Mouse (Mus musculus): ENCODE measurements around the gene Trmt10a. TPM values are rescaled to one million over a fixed set of nuclear protein-coding genes. Genes with fewer than 3 reads are reported as not detected.
A peak's percentile ranks its signal among the peaks of the same experiment; 100 is the strongest.
"Not testable (repeated sequence)": the region's sequence is repeated elsewhere in the genome, so short reads cannot be mapped to it uniquely, and the experiment has no call there.

The Trmt10a gene
- polyA plus RNA-seq, 1 experiment from 2014 or later: 13.7 TPM

- peaks cover 13% of the 10 kb centered on the region for H3K4me1 ChIP-seq
- H3K27ac ChIP-seq: peak overlapping the region; percentile 8; the same call in 1 of the 2 replicates
- no peak for DNase-seq (ENCODE audit: low spot score)
- WGBS: 58% methylated on average over 6 of the region's 6 CpGs
- no peak overlapping the region for H3K4me3 ChIP-seq
- no peaks in the 10 kb centered on the region for H3K9me3 ChIP-seq
- H3K36me3 ChIP-seq: no peaks in the 10 kb centered on the region
- no peaks in the 10 kb centered on the region for H3K27me3 ChIP-seq (ENCODE audit: insufficient read depth, poor library complexity, severe bottlenecking)
Observed at GRCm38 (mm10) chr3:138118392-138118791, 24.9 kb upstream of the Trmt10a start.

- H3K27me3 ChIP-seq (ENCODE audit: insufficient read depth, poor library complexity, severe bottlenecking): no peaks in the 10 kb centered on the region
- H3K36me3 ChIP-seq: no peaks in the 10 kb centered on the region
- peak overlapping the region; percentile 8; the same call in 1 of the 2 replicates for H3K27ac ChIP-seq
- no peaks in the 10 kb centered on the region for H3K9me3 ChIP-seq
- H3K4me3 ChIP-seq: no peak overlapping the region
- 64% methylated on average over 14 of the region's 14 CpGs for WGBS
- H3K4me1 ChIP-seq: peaks cover 13% of the 10 kb centered on the region
- DNase-seq (ENCODE audit: low spot score): no peak
Observed at GRCm38 (mm10) chr3:138118831-138119230, 24.4 kb upstream of the Trmt10a start.

- H3K4me1 ChIP-seq: peaks cover 13% of the 10 kb centered on the region
- 83% methylated on average over 16 of the region's 16 CpGs for WGBS
- no peaks in the 10 kb centered on the region for H3K36me3 ChIP-seq
- no peaks in the 10 kb centered on the region for H3K27me3 ChIP-seq (ENCODE audit: insufficient read depth, poor library complexity, severe bottlenecking)
- H3K4me3 ChIP-seq: no peak overlapping the region
- H3K9me3 ChIP-seq: no peaks in the 10 kb centered on the region
- peak overlapping the region; percentile 62 for H3K27ac ChIP-seq
- DNase-seq (ENCODE audit: low spot score): no peak
Observed at GRCm38 (mm10) chr3:138119444-138120105, 23.7 kb upstream of the Trmt10a start.

GRCm38 (mm10) chr3:138121461-138121860 is 21.8 kb upstream of the Trmt10a start:
- Histone ChIP-seq H3K36me3 (no peaks in the 10 kb centered on the region), H3K4me3 (no peak overlapping the region), H3K27ac (no peak overlapping the region), H3K9me3 (no peaks in the 10 kb centered on the region), H3K4me1 (peaks cover 13% of the 10 kb centered on the region), H3K27me3 (ENCODE audit: insufficient read depth, poor library complexity, severe bottlenecking) (no peaks in the 10 kb centered on the region)
- 91% methylated on average over 2 of the region's 2 CpGs for WGBS
- no peak for DNase-seq (ENCODE audit: low spot score)

GRCm38 (mm10) chr3:138123842-138124241 is 19.4 kb upstream of the Trmt10a start:
- peaks cover 20% of the 10 kb centered on the region for H3K4me1 ChIP-seq
- no peak overlapping the region for H3K4me3 ChIP-seq
- H3K27ac ChIP-seq: no peak overlapping the region
- no peaks in the 10 kb centered on the region for H3K9me3 ChIP-seq
- H3K36me3 ChIP-seq: no peaks in the 10 kb centered on the region
- no peak for DNase-seq (ENCODE audit: low spot score)
- 76% methylated on average over 10 of the region's 10 CpGs for WGBS
- no peaks in the 10 kb centered on the region for H3K27me3 ChIP-seq (ENCODE audit: insufficient read depth, poor library complexity, severe bottlenecking)

- Histone ChIP-seq H3K27me3 (ENCODE audit: insufficient read depth, poor library complexity, severe bottlenecking) (no peaks in the 10 kb centered on the region), H3K4me1 (peaks cover 21% of the 10 kb centered on the region), H3K36me3 (no peaks in the 10 kb centered on the region), H3K27ac (peak overlapping the region; percentile 62), H3K4me3 (0 out of 2 replicates have a peak overlapping the region, but pooled peaks have one; percentile 1), H3K9me3 (no peaks in the 10 kb centered on the region)
- 75% methylated on average over 6 of the region's 6 CpGs for WGBS
- no peak for DNase-seq (ENCODE audit: low spot score)
Observed at GRCm38 (mm10) chr3:138129110-138129509, 14.1 kb upstream of the Trmt10a start.

- 63% methylated on average over 1 of the region's 1 CpGs for WGBS
- no peak for DNase-seq (ENCODE audit: low spot score)
- no peaks in the 10 kb centered on the region for H3K27me3 ChIP-seq (ENCODE audit: insufficient read depth, poor library complexity, severe bottlenecking)
- no peaks in the 10 kb centered on the region for H3K9me3 ChIP-seq
- H3K4me1 ChIP-seq: peaks cover 21% of the 10 kb centered on the region
- H3K36me3 ChIP-seq: no peaks in the 10 kb centered on the region
- no peak overlapping the region for H3K4me3 ChIP-seq
- peak overlapping the region; percentile 22; the same call in 1 of the 2 replicates for H3K27ac ChIP-seq
Observed at GRCm38 (mm10) chr3:138130692-138131091, 12.6 kb upstream of the Trmt10a start.

- Histone ChIP-seq H3K9me3 (no peaks in the 10 kb centered on the region), H3K27me3 (ENCODE audit: insufficient read depth, poor library complexity, severe bottlenecking) (no peaks in the 10 kb centered on the region), H3K4me3 (no peak overlapping the region), H3K36me3 (no peaks in the 10 kb centered on the region), H3K27ac (peak overlapping the region; percentile 22; the same call in 1 of the 2 replicates), H3K4me1 (peaks cover 21% of the 10 kb centered on the region)
- DNase-seq (ENCODE audit: low spot score): no peak
- 47% methylated on average over 9 of the region's 9 CpGs for WGBS
Observed at GRCm38 (mm10) chr3:138131168-138131567, 12.1 kb upstream of the Trmt10a start.

GRCm38 (mm10) chr3:138133463-138133862 is 9.8 kb upstream of the Trmt10a start:
- DNase-seq (ENCODE audit: low spot score): no peak
- H3K27ac ChIP-seq: no peak overlapping the region
- H3K36me3 ChIP-seq: peaks cover 3% of the 10 kb centered on the region; the same call in 1 of the 2 replicates
- 88% methylated on average over 8 of the region's 8 CpGs for WGBS
- no peaks in the 10 kb centered on the region for H3K27me3 ChIP-seq (ENCODE audit: insufficient read depth, poor library complexity, severe bottlenecking)
- peaks cover 16% of the 10 kb centered on the region for H3K4me1 ChIP-seq
- no peaks in the 10 kb centered on the region for H3K9me3 ChIP-seq
- H3K4me3 ChIP-seq: no peak overlapping the region

GRCm38 (mm10) chr3:138133916-138134315 is 9.3 kb upstream of the Trmt10a start:
- Histone ChIP-seq H3K27me3 (ENCODE audit: insufficient read depth, poor library complexity, severe bottlenecking) (no peaks in the 10 kb centered on the region), H3K36me3 (peaks cover 3% of the 10 kb centered on the region; the same call in 1 of the 2 replicates), H3K4me1 (peaks cover 11% of the 10 kb centered on the region), H3K9me3 (no peaks in the 10 kb centered on the region), H3K27ac (no peak overlapping the region), H3K4me3 (no peak overlapping the region)
- WGBS: 74% methylated on average over 11 of the region's 11 CpGs
- DNase-seq (ENCODE audit: low spot score): no peak

GRCm38 (mm10) chr3:138134528-138134927 is 8.7 kb upstream of the Trmt10a start:
- no peak for DNase-seq (ENCODE audit: low spot score)
- Histone ChIP-seq H3K36me3 (peaks cover 3% of the 10 kb centered on the region; the same call in 1 of the 2 replicates), H3K27ac (no peak overlapping the region), H3K27me3 (ENCODE audit: insufficient read depth, poor library complexity, severe bottlenecking) (no peaks in the 10 kb centered on the region), H3K9me3 (no peaks in the 10 kb centered on the region), H3K4me3 (no peak overlapping the region), H3K4me1 (peaks cover 6% of the 10 kb centered on the region; the same call in 1 of the 2 replicates)
- 81% methylated on average over 1 of the region's 1 CpGs for WGBS

- not testable (repeated sequence) for H3K4me1 ChIP-seq; H3K27ac ChIP-seq; H3K36me3 ChIP-seq; H3K4me3 ChIP-seq; H3K9me3 ChIP-seq; DNase-seq (ENCODE audit: low spot score); H3K27me3 ChIP-seq (ENCODE audit: insufficient read depth, poor library complexity, severe bottlenecking)
- WGBS: 94% methylated on average over 13 of the region's 13 CpGs
Observed at GRCm38 (mm10) chr3:138138146-138138545, 5.1 kb upstream of the Trmt10a start.

GRCm38 (mm10) chr3:138139663-138140062 is 3.6 kb upstream of the Trmt10a start:
- H3K27me3 ChIP-seq (ENCODE audit: insufficient read depth, poor library complexity, severe bottlenecking): no peaks in the 10 kb centered on the region
- H3K27ac ChIP-seq: no peak overlapping the region
- 82% methylated on average over 6 of the region's 6 CpGs for WGBS
- H3K4me3 ChIP-seq: no peak overlapping the region
- no peaks in the 10 kb centered on the region for H3K9me3 ChIP-seq
- peaks cover 3% of the 10 kb centered on the region; the same call in 1 of the 2 replicates for H3K4me1 ChIP-seq
- peaks cover 3% of the 10 kb centered on the region; the same call in 1 of the 2 replicates for H3K36me3 ChIP-seq
- no peak for DNase-seq (ENCODE audit: low spot score)

Data from heart, embryonic 10.5 days (tissue).